In the genomic region with DNA sequence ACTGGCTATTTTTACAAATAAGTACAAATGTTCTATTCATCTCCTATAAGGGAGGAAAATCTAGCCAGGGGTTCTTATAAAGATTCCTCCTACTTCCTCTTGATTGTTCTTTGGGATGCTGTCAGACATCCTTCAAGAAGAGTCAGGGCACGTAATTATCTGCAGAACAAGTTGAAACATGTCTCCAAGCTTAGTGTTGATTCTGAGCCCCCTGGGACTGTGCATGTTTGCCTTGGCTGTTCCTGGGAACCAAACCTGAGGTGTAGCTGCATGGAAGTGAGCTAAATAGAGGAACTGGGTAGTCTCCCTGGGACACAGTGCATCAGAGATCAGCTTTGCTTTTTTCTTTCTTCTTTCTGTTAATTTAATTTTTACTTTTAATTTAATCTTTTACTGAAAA, we compare ENCODE assay signal across 14 mouse cellular contexts.
"Had no signal": no experiment of that assay in that cellular context is flagged by ENCODE, and none has a peak within 500 bp of the region (broad histone marks: within the 10 kb centered on the region; RNA-seq: fewer than 3 reads in every experiment).

No protein-coding gene starts in this region.

- H3K9ac ChIP-seq: limb, embryonic 13.5 days; liver, embryonic 14.5 days; midbrain, embryonic 12.5 days had no signal

- DNase-seq: kidney, adult 9 months; kidney, postnatal 36 days; layer of hippocampus, adult 9-11 months; lung, adult 18-20 months; lung, postnatal 4 days; retina, postnatal 1 day; right cerebral cortex, postnatal 4 days; spleen, adult 18-20 months; thymus, adult 18-20 months; thymus, postnatal 14 days had no signal

- H3K9me3 ChIP-seq: limb, embryonic 13.5 days; midbrain, embryonic 12.5 days had no signal

- H3K4me2 ChIP-seq: limb, embryonic 13.5 days; midbrain, embryonic 12.5 days had no signal

- H3K27ac ChIP-seq: kidney, postnatal 0 days; limb, embryonic 13.5 days; liver, embryonic 14.5 days; midbrain, embryonic 12.5 days had no signal

- H3K27me3 ChIP-seq: limb, embryonic 13.5 days; midbrain, embryonic 12.5 days had no signal

- H3K4me1 ChIP-seq: limb, embryonic 13.5 days; midbrain, embryonic 12.5 days had no signal

- H3K4me3 ChIP-seq: limb, embryonic 13.5 days; midbrain, embryonic 12.5 days had no signal

- H3K36me3 ChIP-seq: limb, embryonic 13.5 days; midbrain, embryonic 12.5 days had no signal
